Mouse (Mus musculus) adrenal gland, postnatal 14 days (tissue): ENCODE results near the gene Phyh. TPM values are rescaled to one million over a fixed set of nuclear protein-coding genes. Genes with fewer than 3 reads are reported as not detected.

Experiments
- DNase-seq: peaks from one replicate; pipeline ENCODE4 v3.0.0; 2021; ENCODE audit warnings: mixed read lengths
- long read RNA-seq, 2 experiments: library from polyadenylated mRNA; stranded (forward); transcript quantifications; one replicate each; pipeline ENCODE4 v2.0.0; 2021
- total RNA-seq: library from RNA; stranded (reverse); gene quantifications from 2 replicates; pipeline ENCODE4 v1.2.3, GENCODE M21; 2021

Phyh gene
- 370 and 447 TPM in 2 replicates for total RNA-seq
- long read RNA-seq, experiment 1, transcript Phyh-201 (9 exons, 1,438 nt): major isoform, 258 of 312 reads
- long read RNA-seq, experiment 1, partial matches to known transcripts: 3 of 312 reads
- long read RNA-seq, experiment 1, other reads (novel, unspliced or antisense): 50 of 312 reads
- long read RNA-seq, experiment 2, transcript Phyh-201 (9 exons, 1,438 nt): major isoform, 230 of 299 reads
- long read RNA-seq, experiment 2, partial matches to known transcripts: 6 of 299 reads
- long read RNA-seq, experiment 2, other reads (novel, unspliced or antisense): 62 of 299 reads

DNA sequence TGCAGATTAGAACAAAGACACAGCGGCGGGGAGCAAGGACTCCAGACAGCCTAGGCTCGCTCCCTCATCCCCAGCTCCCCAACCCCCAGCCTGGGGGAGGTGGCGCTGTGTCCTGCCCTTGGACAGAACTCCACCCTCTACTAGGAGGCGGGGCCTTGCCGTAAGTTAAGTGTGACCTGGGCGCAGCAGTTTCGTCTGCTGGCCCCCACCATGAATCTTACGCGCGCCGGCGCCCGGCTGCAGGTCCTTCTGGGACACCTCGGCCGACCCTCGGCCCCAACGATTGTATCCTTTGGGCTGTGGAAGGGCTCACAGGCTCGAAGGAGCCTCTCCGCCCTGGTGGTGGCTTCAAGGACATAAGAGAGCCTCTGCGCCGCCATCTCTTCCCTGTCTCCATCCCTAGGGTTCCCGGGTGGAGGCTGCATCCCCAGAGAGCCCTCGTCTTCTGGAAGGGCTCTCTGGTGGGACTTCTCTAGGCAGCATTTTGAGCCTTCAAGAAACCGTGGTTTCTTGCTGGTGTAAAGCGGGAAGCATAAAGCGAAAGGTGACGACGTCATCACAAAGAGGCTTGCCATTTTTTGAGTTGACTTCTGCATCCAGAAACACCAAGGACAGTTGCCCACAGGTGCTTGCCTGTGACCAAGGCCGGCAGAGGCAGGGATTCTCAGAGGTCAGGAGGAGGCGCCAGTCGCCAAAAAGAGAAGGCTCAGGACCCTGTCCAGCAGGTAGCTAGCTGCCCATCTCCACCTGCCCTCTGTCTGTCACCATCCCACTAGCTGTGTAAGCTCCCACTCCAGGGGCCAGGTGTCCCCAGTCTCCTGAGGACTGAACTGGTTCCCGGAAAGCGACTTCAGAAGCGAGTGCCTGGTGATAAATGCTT lies at the start of gene Phyh:
Gene Phyh (plus strand): TSS at position 160 of the 880 bp plus-strand sequence.
- peak; percentile 97 for DNase-seq

DNA sequence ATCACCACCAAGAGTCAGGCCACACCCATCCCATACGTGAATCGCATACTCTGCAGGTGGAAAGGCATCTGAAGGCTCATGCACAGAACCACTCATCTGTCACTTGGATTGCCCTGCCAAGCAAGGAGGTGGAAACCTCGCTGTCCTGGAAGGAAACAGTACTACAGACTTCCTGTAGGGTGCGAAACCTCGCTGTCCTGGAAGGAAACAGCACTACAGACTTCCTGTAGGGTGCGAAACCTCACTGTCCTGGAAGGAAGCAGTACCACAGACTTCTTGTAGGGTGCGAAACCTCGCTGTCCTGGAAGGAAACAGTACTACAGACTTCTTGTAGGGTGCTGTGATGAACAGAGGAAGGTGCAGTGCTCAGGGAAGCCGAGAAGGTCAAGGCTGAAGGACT lies 46.1 kb upstream of the Phyh start:
- DNase-seq: no peak

DNA sequence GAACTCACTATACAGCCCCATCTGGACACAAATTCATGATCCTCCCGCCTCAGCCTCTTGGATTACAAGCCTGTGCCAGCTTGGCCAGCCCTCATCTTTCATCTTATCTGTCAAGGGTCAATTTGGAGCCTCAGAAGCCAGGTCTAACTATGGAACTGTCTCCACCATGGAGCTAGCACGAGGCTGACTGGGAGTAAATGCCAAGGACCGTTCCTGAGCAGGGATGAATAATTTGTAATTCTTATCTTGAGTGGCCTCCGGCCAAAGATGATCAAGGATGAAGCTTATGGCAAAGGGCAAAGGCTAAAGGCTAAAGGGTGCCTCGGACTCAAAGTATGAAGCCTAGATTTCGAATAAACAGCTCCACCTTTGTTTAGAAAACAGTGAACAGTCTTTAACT lies 45.5 kb upstream of the Phyh start:
- peak; percentile 73 for DNase-seq

DNA sequence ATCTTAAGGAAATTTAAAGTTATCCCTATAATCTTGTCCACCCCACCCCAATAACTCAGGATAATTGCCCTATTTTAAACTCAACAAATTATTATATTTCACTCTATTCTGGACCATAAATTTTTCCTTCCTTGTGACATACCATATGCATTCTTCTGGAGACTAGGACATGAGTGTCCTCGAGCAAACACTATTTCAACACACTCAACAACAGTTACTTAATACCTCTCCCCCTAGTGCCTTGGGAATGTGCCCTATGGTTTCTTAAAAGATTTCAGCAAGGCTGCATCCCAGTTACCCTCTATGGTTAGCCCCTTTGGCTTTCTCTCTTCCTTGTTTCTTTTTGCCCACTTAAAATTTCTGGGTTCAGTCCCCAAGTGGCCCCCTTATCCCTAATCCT lies 43.7 kb upstream of the Phyh start:
- DNase-seq: no peak

DNA sequence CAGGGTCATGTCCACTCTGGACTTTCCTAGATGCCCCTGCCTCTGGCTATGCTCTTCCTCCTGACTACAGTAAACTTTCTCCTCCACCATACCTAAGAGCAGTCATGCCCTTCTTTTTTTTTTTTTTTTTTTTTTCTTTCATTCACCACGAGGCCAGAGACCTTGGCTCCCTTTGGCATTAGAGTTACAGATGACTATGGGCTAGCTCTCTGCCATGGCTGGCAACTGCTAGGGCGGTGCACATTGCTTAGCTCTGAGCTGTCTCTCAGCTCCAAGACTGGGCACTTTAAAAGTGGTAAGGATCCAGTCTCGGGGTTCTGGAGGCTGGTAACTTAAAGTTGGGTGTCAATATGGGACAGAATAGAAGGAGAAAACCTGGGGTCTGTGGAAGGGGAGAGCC lies 42.7 kb upstream of the Phyh start:
- DNase-seq: peak; percentile 45

DNA sequence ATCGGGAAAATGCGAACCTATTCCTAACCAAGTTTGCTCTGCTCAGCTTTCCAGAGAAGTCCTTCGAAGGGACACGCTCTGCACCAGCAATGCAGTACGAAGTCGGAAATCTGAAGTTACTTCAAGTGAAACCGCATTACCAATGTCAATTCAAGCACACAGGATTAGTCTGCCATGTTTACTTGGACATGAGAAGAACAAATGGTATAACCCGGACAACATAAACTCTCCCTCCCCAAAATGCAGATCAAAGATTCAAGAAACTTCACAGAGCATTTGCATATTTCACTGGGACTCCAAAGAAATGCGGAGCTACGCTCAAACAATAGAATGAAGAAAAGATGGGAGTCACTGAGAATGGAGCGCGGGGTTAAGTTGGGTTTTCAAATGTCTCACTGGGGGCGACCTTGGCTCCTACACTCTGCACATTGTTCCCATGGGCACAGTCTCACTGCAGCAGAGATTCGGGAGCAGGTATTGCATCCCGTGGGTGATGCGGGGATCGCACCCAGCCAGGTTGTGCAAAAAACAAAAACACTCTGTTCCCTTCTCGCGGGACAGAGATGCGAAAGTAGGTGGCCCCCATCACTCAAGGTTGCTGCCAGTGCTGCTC lies 38.0 kb upstream of the Phyh start:
- DNase-seq: no peak

DNA sequence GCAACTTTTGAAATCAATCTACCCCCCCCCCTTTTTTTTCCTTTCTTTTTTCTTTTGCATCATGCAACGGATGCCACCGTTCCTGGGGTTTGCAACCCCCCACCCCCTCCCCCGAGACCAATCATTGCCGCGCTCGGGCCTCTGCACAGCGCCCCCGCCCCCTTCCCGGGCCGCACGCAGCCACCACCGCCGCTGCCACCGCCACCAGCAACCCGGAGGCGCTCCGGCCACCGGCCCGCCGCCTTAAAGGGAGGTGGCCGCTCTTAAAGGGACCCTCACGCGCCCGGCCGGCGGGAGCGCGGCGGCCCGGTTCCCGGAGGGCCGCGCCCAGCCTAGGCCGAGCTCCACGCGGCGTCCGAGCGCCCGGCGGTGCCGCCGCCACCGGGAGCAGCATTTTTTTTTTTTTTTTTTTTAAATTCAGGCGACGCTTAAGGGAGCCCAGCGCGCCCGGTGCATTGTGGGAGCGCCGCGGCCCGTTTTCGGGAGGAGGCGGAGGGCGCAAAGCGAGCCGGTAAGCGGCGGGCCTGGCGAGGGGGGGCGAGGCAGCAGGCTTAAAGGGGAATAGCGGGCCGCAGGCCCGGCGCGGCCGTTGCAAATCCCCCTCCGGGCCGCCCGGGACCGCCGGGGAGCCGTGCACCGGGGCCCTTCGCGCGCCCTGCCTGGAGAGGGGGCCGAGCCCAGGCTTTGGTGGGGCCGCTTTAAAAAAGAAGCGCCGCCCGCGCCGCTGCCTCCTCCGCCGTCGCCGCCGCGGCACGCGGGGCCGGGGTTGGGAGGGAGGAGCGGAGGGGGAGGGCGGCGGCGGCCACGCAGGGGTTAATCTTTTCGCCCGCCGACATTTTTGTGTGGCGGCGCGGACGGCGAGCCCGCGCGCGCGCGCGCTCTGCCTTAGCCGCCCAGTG lies 37.2 kb upstream of the Phyh start, which contains the start of gene Sephs1:
Gene Sephs1 (plus strand): TSS at position 215 of the 899 bp plus-strand sequence.
- DNase-seq: peak; percentile 93

DNA sequence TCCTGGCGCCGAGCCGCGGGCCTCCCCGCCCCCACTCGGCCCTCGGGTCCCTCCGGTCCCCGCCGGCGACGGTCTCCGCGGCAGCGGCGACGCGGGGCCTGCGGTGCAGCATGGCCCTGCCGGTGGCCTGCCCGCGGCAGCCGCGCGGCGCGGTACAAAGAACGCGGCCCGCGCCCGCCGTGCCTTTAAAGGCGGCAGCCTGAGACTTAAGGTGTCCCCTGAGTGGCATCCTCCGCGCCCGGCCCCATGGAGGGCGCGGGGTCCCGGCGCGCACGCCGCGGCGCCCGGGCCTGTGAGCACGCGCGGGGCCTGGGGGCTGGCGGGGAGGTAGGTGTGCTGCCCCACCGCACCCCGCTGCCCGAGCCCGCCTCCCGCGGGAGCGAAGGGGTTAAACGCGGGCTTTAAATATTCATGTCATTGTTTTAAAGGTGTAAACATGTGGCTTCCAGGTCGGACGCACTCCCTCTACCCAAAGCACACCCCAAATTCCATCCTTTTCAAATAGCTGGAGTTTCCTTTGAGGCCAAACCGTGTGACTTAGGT lies 36.5 kb upstream of the Phyh start:
- peak; percentile 76 for DNase-seq

DNA sequence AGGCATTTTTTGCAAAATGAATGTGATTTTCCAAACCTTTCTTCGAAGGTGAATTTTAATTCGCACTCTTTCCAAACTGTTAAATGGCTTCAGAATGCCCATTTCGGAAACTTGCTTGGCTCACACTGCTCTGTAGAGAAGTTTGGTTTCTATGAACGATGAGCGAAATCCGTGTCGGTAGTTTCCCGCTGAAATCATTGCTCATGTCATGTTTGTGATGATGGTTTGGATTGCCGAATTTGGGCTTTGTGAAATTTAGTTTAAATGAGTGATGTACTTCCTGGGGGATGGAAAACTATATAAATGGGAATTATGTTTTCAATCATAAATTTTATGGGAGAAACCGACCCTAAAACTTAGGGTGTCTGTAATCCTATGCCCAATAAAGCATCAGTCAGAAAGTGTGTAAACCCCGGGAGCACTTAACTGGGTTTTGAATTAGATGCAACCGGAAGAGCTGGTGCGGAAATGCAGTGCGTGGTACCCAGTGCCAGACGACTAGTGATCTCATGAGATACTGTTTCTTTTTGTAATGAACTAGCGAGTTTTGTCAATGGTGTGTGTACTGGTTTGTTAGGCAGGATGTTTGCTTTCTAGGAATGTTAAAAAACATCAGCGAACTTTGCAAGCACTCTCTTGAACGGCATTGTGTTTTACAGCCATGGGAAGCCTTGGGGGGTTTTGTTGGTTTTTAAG lies 35.7 kb upstream of the Phyh start:
- DNase-seq: no peak

DNA sequence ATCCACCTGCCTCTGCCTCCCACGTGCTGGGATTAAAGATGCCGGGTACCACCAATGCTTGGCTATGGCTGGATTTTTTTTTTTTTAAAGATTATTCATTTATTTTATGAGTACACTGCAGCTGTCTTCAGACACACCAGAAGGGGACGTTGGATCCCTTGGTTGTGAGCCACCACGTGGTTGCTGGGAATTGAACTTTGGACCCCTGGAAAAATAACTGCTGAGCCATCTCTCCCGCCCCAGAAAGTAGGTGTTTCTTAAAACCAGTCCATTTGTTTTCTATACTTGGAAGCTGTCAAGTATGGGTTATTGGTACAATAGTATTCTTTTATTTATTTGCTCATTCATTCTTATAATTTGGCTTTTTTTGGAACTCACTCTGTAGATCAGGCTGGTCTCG lies 31.9 kb upstream of the Phyh start:
- no peak for DNase-seq

DNA sequence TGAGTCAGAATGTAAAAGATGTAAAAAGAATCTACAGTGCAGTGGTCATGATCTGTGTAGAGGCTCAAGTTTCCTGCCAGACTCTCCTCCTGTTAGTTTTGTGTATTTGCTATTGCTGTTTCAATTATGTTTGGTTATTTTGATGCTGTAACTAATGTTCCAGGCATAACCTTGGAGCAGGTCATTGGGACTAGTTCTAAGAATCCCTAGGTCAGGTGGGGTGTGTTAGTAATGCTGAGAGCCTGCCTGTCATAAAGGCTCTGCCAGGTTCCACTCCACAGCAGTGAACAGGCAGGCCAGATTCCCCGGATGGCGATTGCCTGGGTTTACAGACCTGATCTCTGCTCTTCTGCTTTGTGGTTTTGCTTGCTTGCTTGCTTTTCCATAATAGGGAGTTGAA lies 23.2 kb upstream of the Phyh start:
- no peak for DNase-seq

DNA sequence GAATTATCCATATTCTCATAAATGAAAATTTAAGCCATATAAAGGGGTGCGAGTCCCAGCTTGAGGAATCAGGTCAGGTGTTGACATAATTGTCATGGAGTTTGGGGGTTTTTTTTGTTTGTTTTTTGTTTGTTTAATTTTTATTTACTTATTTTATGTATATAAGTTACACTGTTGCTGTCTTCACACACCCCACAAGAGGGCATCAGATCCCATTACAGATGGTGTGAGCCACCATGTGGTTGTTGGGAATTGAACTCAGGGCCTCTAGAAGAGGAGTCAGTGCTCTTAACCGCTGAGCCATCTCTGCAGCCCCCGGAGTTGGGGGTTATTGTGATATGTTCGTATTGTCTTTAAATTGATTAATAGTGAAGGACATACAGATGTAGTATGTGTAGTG lies 21.8 kb upstream of the Phyh start:
- no peak for DNase-seq

DNA sequence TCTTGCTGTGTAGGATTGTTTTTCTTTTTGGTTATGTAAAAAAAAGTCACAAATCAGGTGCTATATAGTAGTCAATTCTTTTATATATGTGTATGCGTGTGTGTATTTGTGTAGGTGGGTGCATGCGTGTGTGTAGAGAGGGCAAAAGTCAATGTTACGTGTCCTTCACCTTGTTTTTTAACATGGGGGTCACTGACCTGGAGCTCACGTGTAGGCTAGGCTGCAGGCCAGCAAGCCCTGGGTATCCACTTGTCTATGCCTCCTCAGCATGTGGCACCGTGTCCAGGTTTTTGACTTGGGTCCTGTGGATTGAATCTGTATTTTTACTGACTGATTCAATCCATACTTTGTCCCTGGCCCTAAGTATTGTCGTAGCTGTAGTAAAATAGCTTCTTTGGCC lies 18.2 kb upstream of the Phyh start:
- DNase-seq: no peak

DNA sequence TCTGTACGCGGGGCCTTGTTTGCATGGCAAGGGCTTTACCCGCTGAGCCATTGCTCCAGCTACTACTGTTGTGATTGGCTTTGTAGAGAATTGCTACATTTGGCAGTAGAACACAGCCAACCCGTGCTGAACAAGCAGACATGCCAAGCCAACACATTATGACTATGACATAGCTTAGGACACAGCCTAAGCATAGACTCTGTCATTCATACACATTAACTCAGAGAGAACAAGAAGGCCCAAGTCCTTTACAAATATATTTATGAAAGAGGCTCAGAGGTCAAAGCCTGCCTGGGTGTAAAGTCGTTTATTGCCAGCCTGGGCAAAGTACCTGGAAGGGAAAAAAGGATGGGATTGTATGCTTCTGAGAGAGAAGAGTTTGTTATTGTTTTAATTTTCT lies 16.5 kb upstream of the Phyh start:
- DNase-seq: no peak

DNA sequence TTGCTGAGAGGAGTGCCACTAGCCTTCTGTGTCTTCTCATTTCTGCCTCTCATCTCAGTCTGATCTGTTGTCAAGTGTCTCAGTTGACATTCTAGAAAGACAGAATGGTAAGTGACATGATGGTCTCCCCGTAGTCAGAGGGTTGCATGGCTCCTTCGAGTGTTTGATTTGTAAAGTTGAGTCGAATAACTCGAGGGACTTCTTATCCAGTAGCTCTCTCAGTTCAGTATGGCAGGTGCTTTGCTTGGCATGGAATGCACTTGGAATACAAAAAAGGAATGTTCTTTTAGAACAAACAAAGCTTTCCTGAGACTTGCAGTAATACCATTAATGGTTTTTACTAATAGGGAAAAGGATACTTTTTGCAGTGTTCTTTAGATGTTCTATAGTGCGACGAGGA lies 11.7 kb upstream of the Phyh start:
- no peak for DNase-seq

DNA sequence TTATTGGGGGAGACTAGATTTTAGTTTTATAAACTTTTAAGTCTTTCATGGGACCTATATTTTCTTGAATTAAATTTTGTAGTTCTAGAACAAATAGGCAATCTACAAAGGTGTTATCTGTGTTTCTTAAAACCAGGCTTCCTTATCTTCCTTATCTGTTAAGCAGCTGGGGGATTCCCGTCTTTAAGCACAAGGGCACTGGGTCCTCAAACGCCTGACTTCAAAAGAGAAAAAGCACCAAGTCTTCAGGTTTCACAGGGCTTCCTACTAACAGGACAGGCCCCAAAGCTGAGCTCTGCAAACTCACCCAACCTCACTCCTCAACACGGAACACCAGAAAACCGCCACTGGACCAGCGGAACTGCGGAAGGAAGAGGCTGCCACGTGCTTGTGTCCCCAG lies 10.9 kb upstream of the Phyh start:
- no peak for DNase-seq

DNA sequence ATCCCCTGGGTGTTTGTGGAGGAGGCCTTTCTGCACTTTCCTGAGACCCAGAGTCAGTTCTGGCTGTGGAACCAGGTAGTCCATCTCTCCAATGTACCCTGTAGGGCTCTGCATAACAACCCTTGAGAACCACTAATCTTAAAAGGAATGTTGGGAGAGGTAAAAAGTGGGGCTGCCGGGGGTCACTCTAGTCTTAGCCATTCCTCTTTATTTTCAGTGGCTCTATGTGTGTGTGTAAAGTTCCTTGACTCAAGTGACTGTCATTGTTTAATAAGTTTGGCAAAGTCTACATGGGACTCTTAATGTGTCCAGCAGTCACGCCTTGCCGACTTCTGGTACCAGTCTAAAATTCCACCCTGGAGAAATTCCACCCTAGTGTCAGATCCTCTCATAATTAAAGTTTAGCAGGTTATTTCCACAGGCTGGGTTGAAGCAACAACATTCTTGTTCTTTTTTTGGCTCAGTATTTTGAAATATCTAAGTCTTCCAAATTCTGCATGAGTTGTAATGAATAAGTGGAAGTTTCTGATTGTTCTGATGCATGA lies 10.0 kb upstream of the Phyh start:
- DNase-seq: no peak

DNA sequence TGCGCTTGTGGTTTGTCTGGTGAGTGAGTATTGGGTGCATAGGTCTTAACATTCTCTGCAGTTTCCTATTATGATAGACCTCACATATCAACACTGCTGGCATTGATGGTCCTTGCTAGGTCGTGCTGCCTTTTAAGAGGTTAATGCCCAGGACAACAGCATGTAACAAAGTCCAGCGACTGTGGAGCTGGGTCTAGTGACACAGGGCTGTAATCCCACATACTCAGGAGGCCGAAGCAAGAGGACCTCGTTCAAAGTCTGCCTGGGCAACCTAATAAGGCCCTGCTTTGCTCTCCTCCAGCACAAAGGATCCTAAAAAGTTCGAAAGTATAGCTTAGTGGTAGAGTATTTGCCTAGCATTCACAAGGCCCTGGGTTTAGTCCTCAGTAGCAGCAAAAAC lies 8.9 kb upstream of the Phyh start:
- no peak for DNase-seq

DNA sequence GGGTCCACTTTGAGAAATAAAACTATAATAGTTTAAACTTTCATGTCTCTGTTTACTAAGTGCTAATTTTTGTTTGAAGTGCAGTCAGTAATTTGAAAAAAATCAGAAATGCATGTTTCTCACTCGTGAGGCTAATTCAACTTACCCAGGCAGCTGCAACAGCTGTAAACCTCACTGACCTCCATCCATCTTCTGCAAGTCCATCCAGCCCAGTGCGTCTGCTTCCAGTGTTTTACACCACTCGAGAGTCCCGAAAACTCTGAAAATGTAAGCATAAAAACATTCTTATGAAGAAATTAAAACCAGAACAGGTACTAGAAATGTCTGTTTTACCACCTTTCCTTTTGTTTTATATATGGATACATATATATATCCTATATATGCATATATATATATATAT lies 8.3 kb upstream of the Phyh start:
- DNase-seq: no peak

DNA sequence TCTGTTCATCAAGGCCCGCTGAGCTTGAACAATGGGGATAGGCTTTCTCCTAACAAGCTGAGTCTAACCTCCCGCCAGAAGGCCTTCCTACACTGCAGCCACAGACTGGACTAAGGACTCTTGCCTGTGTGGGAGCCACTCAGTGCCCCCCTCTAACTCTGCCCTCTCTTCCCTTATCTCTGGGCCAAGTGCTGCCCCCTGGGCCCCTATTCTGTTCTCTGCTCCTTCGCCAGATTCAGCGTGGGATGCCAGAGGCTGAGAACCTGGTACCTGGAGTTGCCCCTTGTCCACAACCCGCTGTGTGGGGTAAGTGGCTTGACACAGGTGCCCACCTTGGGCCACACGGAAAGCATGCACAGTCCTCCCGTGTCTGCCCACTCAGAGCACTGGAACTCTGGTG lies 4.9 kb upstream of the Phyh start:
- DNase-seq: no peak

DNA sequence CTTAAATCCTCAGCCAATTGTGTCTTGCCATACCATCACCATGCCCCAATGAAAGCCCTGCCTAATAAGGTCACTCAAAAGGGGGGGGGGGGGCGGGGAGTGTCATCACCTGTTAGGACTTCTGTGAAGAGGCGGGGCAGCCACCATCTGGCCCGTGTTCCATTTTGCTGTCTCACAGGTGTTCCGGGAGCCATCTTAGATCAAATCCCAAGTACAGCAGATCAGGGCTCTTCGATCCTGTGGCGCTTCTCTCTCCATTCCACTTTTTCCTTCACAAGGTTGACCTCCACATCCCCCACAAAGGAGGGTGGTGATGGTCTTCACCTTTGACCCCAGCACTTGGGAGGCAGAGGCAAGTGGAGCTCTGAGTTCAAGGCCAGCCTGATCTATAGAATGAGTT lies 2.8 kb upstream of the Phyh start:
- no peak for DNase-seq
